Mouse (Mus musculus) lung, embryonic 14.5 days (tissue): Measurements from ENCODE around the gene Tada2b. TPM values are rescaled to one million over a fixed set of nuclear protein-coding genes. Genes with fewer than 3 reads are reported as not detected.

Experiments
- ATAC-seq: fragments of 200-750 bp; cut with Nextera tagmentation; 2 replicates; pipeline ENCODE4 v1.8.0; 2017; ENCODE audit warnings: mild to moderate bottlenecking, moderate TSS enrichment, moderate library complexity; ENCODE audit not compliant: insufficient read depth
- DNase-seq: peaks from one replicate; pipeline ENCODE4 v3.0.0-alpha.2; 2015
- H3K27ac ChIP-seq: fragments of 300-500 bp; sonication (generic); 2 replicates; pipeline ENCODE4 v1.5.1; 2014; ENCODE audit warnings: low read depth, mild to moderate bottlenecking, moderate library complexity
- H3K27me3 ChIP-seq: fragments of 300-500 bp; sonication (generic); 2 replicates; pipeline ENCODE4 v1.6.1; 2014; ENCODE audit warnings: low read length, control low read depth; ENCODE audit not compliant: insufficient read depth
- H3K36me3 ChIP-seq: fragments of 300-500 bp; sonication (generic); 2 replicates; pipeline ENCODE4 v1.6.1; 2014; ENCODE audit warnings: control low read depth; ENCODE audit not compliant: insufficient read depth
- H3K4me1 ChIP-seq: fragments of 300-500 bp; sonication (generic); 2 replicates; pipeline ENCODE4 v1.6.1; 2014; ENCODE audit warnings: antibody characterized with exemption, control low read depth; ENCODE audit not compliant: insufficient read depth
- H3K4me2 ChIP-seq: fragments of 300-500 bp; sonication (generic); 2 replicates; pipeline ENCODE4 v1.6.1; 2014; ENCODE audit warnings: mild to moderate bottlenecking
- H3K4me3 ChIP-seq: fragments of 300-500 bp; sonication (generic); 2 replicates; pipeline ENCODE4 v1.5.1; 2014; ENCODE audit warnings: low read depth, low read length
- H3K9ac ChIP-seq: fragments of 300-500 bp; sonication (generic); 2 replicates; pipeline ENCODE4 v1.6.1; 2014
- H3K9me3 ChIP-seq: fragments of 300-500 bp; sonication (generic); 2 replicates; pipeline ENCODE4 v1.6.1; 2016; ENCODE audit warnings: low read depth, low read length, control low read depth
- CTCF ChIP-seq: IDR thresholded peaks from 2 replicates; pipeline ENCODE4 v1.5.1; 2016; ENCODE audit warnings: antibody characterized with exemption, low read depth
- WGBS: fragments of 180-500 bp; shearing (Covaris S2); extraction: QIAGEN DNeasy Blood & Tissue Kit; methylation state at CpG from one replicate; pipeline ENCODE4 v1.1.7; 2014; 5-methylcytosine and 5-hydroxymethylcytosine counted together
- polyA plus RNA-seq: library from polyadenylated mRNA; unstranded; fragments of >200 nt; fragmentation: Nextera tagmentation; extraction: Ambion mirVana; gene quantifications from 2 replicates; pipeline ENCODE4 v1.2.1, GENCODE M21; 2014

Gene Tada2b
- polyA plus RNA-seq, 1 experiment from 2014 or later, result 2.7 TPM

DNA sequence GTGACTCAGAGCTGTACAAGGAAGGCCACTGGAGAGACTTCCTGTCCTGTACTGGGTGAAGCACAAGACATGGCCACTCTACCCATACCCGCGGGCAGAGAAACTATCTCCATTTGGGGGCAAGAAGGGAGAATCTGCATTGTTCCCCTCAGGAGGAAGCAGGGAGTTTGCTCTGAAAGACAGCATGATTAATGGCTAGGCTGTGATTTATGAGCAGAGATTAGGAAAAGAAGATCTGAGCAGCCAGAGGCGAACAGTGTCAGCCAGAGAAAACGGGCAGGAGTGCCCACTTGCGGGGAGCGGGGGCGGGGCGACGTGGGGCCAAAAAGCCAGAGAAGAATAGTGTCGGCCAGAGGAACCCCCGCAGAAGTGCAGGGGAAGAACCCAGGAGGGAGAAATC lies 56.3 kb downstream of the Tada2b start:
- DNase-seq, result no peak
- no peaks in the 10 kb centered on the region for H3K36me3 ChIP-seq
- H3K4me1 ChIP-seq, result no peaks in the 10 kb centered on the region; the same call in 1 of the 2 replicates
- no peak overlapping the region for H3K4me2 ChIP-seq
- no peaks in the 10 kb centered on the region for H3K9me3 ChIP-seq
- no peak overlapping the region for H3K4me3 ChIP-seq
- WGBS, result 13% methylated on average over 11 of the region's 11 CpGs
- no peaks in the 10 kb centered on the region; the same call in 1 of the 2 replicates for H3K27me3 ChIP-seq
- no peak overlapping the region for H3K9ac ChIP-seq
- no peak for ATAC-seq
- no peak overlapping the region for H3K27ac ChIP-seq
- no peak for TF ChIP-seq CTCF

DNA sequence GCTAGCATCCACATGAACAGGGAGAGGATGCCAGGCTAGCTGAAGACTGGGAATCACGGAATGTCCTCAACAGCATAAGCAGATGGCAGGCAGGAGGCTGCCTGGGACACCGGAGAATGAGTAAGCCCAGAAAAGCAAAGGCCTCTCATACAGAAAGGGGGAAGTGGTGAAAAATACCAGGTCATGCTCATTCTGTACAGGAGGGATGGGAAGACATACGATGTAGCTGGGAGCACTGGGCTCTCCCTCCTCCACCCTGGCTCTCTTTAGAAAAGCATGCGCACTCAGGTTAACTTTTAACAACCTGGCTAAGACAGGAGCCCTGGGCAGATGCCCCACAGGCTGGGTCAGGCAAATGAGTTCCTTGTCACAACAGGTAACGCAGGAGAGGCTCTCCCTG lies 57.7 kb downstream of the Tada2b start:
- Histone ChIP-seq H3K9me3 (no peaks in the 10 kb centered on the region), H3K4me3 (no peak overlapping the region), H3K4me2 (no peak overlapping the region), H3K27ac (no peak overlapping the region), H3K4me1 (no peaks in the 10 kb centered on the region; the same call in 1 of the 2 replicates), H3K9ac (no peak overlapping the region), H3K27me3 (no peaks in the 10 kb centered on the region; the same call in 1 of the 2 replicates), H3K36me3 (no peaks in the 10 kb centered on the region)
- WGBS, result 70% methylated on average over 5 of the region's 5 CpGs
- no peak for ATAC-seq
- no peak for DNase-seq
- TF ChIP-seq CTCF, result no peak

DNA sequence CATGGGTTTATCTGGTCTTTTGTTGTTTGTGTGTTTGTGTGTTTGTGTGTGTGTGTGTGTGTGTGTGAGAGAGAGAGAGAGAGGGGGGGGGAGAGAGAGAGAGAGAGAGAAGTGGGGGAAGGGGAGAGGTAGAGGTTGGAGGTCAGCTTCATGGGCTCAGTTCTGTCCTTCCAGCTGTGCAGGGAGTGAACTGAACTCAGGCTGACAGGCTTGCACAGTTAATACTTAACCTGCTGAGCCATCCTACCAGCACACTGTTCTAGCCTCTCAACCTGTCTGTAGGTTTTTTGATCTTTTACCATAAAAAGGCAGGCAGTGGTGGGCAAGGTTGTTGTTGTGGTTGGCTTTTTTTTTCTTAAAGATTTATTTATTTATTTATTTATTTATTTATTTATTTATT lies 59.4 kb downstream of the Tada2b start:
- H3K27ac ChIP-seq, result no peak overlapping the region
- no peaks in the 10 kb centered on the region for H3K9me3 ChIP-seq
- no peak overlapping the region for H3K4me3 ChIP-seq
- no peak for TF ChIP-seq CTCF
- DNase-seq, result no peak
- H3K4me2 ChIP-seq, result no peak overlapping the region
- no peak overlapping the region for H3K9ac ChIP-seq
- no peak for ATAC-seq
- no peaks in the 10 kb centered on the region for H3K36me3 ChIP-seq
- no peaks in the 10 kb centered on the region; the same call in 1 of the 2 replicates for H3K27me3 ChIP-seq
- H3K4me1 ChIP-seq, result no peaks in the 10 kb centered on the region; the same call in 1 of the 2 replicates

Other genes with a start within 250 kb of the Tada2b start
- 17.5 and 20.6 TPM in 2 replicates for gene Sorcs2, start 86.1 kb downstream of the Tada2b start, polyA plus RNA-seq
- 53.1 and 53.2 TPM in 2 replicates for gene Grpel1, start 19.3 kb downstream of the Tada2b start, polyA plus RNA-seq
- gene Ccdc96, start 303 bp upstream of the Tada2b start, polyA plus RNA-seq, result 0.28 and 0.54 TPM in 2 replicates
- 31.1 and 31.3 TPM in 2 replicates for gene Tbc1d14, start 109.0 kb upstream of the Tada2b start, polyA plus RNA-seq
- gene D5Ertd579e, start 211.7 kb upstream of the Tada2b start, polyA plus RNA-seq, result 23.7 and 25.5 TPM in 2 replicates